Mouse (Mus musculus): ENCODE measurements around the gene Rmdn2.
A peak's percentile ranks its signal among the peaks of the same experiment; 100 is the strongest.

Rmdn2 gene

GRCm38 (mm10) chr17:79615897-79616296, 4.2 kb downstream of the Rmdn2 start:
- no peak for DNase-seq (ENCODE audit: low spot score in 2 of 2)

- DNase-seq (ENCODE audit: low spot score in 2 of 2), result peak in 1 of 2 experiments; percentile 30
These were observed 5.0 kb downstream of the Rmdn2 start for GRCm38 (mm10) chr17:79616621-79617020.

GRCm38 (mm10) chr17:79618455-79618854, 6.8 kb downstream of the Rmdn2 start:
- DNase-seq (ENCODE audit: low spot score in 2 of 2), result no peak

GRCm38 (mm10) chr17:79618984-79619383, 7.3 kb downstream of the Rmdn2 start:
- DNase-seq (ENCODE audit: low spot score in 2 of 2), result no peak

- peak in 1 of 2 experiments; percentile 31 for DNase-seq (ENCODE audit: low spot score in 2 of 2)
These were observed 10.4 kb downstream of the Rmdn2 start for GRCm38 (mm10) chr17:79622050-79622449.

GRCm38 (mm10) chr17:79622574-79622973, 10.9 kb downstream of the Rmdn2 start:
- no peak for DNase-seq (ENCODE audit: low spot score in 2 of 2)

GRCm38 (mm10) chr17:79623841-79624240, 12.2 kb downstream of the Rmdn2 start:
- DNase-seq (ENCODE audit: low spot score in 2 of 2), result no peak

- DNase-seq (ENCODE audit: low spot score in 2 of 2), result no peak
These were observed 14.7 kb downstream of the Rmdn2 start for GRCm38 (mm10) chr17:79626241-79626816.

- no peak for DNase-seq (ENCODE audit: low spot score in 2 of 2)
These were observed 38.2 kb downstream of the Rmdn2 start for GRCm38 (mm10) chr17:79649893-79650292.

GRCm38 (mm10) chr17:79650297-79650696, 38.6 kb downstream of the Rmdn2 start:
- DNase-seq (ENCODE audit: low spot score in 2 of 2), result no peak

GRCm38 (mm10) chr17:79653171-79653570, 41.5 kb downstream of the Rmdn2 start:
- DNase-seq (ENCODE audit: low spot score in 2 of 2), result no peak

- DNase-seq (ENCODE audit: low spot score in 2 of 2), result no peak
These were observed 42.5 kb downstream of the Rmdn2 start for GRCm38 (mm10) chr17:79654187-79654586.

GRCm38 (mm10) chr17:79657785-79658184, 46.1 kb downstream of the Rmdn2 start:
- DNase-seq (ENCODE audit: low spot score in 2 of 2), result no peak

- no peak for DNase-seq (ENCODE audit: low spot score in 2 of 2)
These were observed 46.8 kb downstream of the Rmdn2 start for GRCm38 (mm10) chr17:79658452-79658851.

GRCm38 (mm10) chr17:79658863-79659262, 47.2 kb downstream of the Rmdn2 start:
- DNase-seq (ENCODE audit: low spot score in 2 of 2), result no peak

GRCm38 (mm10) chr17:79661387-79661786, 49.7 kb downstream of the Rmdn2 start:
- DNase-seq (ENCODE audit: low spot score in 2 of 2), result peak; percentile 5 to 46

GRCm38 (mm10) chr17:79661848-79662247, 50.2 kb downstream of the Rmdn2 start:
- DNase-seq (ENCODE audit: low spot score in 2 of 2), result no peak

- DNase-seq (ENCODE audit: low spot score in 2 of 2), result no peak
These were observed 51.9 kb downstream of the Rmdn2 start for GRCm38 (mm10) chr17:79663393-79664105.

GRCm38 (mm10) chr17:79664106-79664417, 52.4 kb downstream of the Rmdn2 start:
- no peak for DNase-seq (ENCODE audit: low spot score in 2 of 2)

- DNase-seq (ENCODE audit: low spot score in 2 of 2), result no peak
These were observed 59.2 kb downstream of the Rmdn2 start for GRCm38 (mm10) chr17:79670837-79671236.

GRCm38 (mm10) chr17:79695106-79695505, 83.4 kb downstream of the Rmdn2 start:
- no peak for DNase-seq (ENCODE audit: low spot score in 2 of 2)

GRCm38 (mm10) chr17:79695541-79695940, 83.9 kb downstream of the Rmdn2 start:
- DNase-seq (ENCODE audit: low spot score in 2 of 2), result no peak

GRCm38 (mm10) chr17:79699197-79699596, 87.5 kb downstream of the Rmdn2 start:
- DNase-seq (ENCODE audit: low spot score in 2 of 2), result no peak

- no peak for DNase-seq (ENCODE audit: low spot score in 2 of 2)
These were observed 89.2 kb downstream of the Rmdn2 start for GRCm38 (mm10) chr17:79700871-79701270.
